Mouse (Mus musculus) adrenal gland, postnatal 10 days (tissue): ENCODE data around the gene Sh3bp1. TPM values are rescaled to one million over a fixed set of nuclear protein-coding genes. Genes with fewer than 3 reads are reported as not detected.

Experiments used
- DNase-seq: peaks from one replicate; pipeline ENCODE4 v3.0.0; 2021; ENCODE audit warnings: mixed read lengths
- long read RNA-seq, 2 experiments: library from polyadenylated mRNA; stranded (forward); transcript quantifications; one replicate each; pipeline ENCODE4 v2.0.0; 2021
- total RNA-seq, 2 experiments: library from RNA; stranded (reverse); gene quantifications; 2 replicates each; pipeline ENCODE4 v1.2.3; 2021

Gene Sh3bp1
- 10 to 100 TPM; 11.7 to 17.1 TPM for total RNA-seq
- long read RNA-seq, experiment 1, partial matches to known transcripts: 0 of 2 reads
- long read RNA-seq, experiment 1, other reads (novel, unspliced or antisense): 2 of 2 reads
- long read RNA-seq, experiment 2, partial matches to known transcripts: 2 of 3 reads
- long read RNA-seq, experiment 2, other reads (novel, unspliced or antisense): 0 of 3 reads

DNA sequence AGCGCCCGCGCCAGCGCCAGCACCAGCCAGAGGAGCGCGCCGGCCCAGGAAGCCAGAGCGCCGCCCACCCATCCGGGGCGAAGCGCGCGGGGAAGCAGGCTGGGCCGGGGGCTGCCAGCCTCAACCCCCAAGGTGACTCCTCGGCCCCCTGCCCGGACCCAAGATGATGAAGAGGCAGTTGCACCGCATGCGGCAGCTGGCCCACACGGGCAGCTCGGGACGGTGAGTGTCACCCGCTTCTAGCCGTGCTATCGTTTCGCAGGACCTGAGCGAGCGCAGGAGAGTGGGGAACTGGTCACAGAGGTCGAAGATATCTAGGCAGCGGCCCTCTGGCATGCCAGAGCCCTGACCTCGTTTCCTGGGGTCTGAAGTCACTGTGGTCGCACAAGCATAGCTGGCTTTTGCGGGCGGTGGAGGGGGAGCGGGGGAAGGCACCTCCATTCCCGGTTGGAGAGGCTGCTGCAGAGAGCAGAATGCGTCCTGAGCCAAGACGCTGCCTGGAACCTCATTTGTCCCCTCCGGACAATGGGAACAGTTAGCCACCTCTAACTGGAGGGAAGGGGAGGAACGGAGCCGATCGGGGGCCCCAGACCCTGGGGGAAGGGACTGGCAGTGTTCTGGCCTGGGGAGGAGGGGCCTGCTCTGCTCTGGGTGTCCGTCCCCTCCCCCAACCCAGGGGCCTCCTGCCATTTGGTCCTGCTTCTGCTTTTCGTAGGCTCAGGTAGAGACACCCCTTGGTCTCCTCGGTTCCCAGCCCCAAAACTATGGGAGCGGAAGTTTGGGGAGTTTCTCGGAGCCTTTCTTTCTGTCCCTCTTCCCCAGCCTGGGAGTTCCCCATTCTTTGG lies at the start of gene Sh3bp1:
TSS of gene Sh3bp1 (plus strand) at position 29 of the 845 bp plus-strand sequence.
- DNase-seq: peak; percentile 80

DNA sequence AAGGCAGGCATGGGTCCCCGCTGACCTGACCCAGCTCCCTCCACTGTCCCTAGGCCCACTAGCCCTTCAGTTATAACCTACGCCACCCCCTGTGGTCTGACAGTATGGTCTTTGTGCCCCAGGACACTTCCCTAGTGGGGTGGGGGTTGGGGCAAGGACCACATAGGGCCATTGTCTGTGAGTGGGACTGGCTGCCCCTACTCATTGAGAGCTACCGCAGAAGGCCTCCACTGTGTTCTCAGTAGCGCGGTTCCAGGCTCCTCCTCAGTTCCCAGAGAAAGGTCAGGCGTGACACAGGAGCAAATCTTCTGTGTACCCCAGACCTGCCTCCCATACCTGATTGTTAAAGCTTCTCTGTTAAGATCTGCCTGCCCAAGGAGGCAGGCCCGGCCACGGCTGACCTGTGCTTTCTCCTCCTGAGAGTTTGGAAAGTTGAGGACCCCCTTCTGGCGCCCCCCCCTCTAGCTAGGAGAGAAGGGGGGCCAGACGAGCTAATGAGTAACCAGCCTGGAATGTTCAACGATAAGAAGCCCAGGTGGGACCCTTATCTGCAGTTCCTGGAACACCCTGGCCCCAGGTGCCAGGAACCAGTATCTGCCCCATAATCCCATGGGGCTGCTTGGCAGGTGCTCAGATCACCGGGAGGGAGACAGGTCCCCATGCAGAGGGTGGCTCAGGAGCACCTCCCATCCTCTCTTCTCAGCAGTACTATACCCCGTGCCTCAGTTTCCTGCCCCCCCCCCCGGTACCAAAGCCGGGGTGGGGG lies 49.3 kb upstream of the Sh3bp1 start:
- peak; percentile 17 for DNase-seq

DNA sequence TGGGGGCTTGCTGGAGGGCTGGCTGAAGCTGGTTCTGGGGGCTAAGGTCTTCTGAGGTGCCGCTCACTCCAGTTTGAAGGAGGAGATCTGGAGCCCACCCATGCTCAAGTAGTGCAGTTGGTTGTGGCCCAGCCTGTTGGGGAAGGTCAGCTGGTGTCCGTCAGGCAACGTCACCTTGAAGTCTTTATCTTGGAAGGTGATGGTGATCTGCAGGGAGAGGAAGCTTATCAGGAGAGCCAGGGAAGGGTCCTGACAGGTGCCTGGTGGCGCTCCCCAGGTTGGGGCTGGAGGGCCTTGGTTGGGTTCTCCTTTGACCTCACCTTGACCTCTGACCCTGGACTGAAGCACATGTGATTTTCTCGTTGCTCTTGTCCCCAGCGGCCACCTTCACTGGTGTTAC lies 48.6 kb upstream of the Sh3bp1 start:
- peak; percentile 35 for DNase-seq

DNA sequence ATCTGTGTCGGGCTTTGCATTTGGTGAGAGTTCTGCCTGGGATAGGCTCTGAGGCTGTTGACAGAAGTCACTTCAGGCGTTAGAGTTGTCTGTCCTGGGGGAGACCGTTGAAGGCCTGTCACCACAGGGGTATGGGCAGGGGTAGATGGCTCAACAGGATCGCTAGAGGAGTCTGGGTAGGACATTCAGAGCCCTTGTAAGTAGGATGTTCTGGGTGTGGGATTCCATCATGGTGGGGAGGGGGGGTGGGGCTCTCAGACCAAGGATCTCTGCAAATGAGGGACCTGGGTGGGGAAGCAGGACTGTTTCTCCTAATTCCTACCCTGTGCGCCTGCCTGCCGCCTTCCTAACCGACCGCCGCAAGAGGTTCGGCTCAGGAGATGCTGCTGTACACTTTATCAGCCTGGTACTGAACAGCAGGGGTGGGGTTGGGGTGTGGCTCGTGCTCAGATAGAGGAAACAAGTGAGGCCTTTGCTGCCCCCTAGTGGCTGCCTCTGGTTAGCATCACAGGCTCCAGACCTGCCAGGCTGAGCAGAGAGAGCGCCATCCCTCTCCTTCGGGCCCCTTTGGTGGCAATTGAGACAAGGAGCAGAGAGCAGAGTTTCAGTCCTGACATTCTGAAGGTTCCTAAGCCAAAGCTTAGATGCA lies 47.9 kb upstream of the Sh3bp1 start:
- DNase-seq: peak; percentile 96

DNA sequence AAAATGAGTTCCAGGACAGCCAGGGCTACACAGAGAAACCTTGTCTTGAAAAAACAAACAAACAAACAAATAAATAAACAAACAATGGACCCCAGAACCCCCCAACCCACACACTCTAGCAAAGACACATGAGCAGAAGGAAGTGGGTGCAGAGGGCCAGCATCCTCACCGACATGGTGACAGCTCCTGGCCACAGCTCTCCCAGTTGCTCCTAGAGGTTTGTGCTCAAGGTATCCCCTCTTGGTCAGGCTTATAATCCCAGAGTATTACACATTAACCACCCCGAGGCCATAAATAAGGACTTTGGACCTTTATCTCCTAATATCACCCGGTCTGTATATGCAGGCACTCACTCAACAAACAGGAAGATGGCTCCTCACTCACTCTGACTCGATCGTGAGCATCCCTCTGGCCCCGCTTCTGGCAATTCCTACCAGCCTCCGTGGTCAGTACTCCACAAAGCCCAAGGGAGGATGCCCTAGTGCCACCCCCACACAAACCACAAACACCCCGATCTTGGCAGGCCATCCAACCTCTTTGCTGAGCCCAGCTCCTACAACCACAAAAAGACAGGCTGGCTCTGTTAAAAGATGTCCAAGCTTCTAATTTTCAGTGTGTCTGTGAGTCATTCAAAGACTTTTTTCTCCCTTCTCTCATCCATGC lies 44.1 kb upstream of the Sh3bp1 start, which contains the start of gene Lgals2:
TSS of gene Lgals2 (minus strand) at position 227 of the 663 bp plus-strand sequence.
- DNase-seq: no peak

DNA sequence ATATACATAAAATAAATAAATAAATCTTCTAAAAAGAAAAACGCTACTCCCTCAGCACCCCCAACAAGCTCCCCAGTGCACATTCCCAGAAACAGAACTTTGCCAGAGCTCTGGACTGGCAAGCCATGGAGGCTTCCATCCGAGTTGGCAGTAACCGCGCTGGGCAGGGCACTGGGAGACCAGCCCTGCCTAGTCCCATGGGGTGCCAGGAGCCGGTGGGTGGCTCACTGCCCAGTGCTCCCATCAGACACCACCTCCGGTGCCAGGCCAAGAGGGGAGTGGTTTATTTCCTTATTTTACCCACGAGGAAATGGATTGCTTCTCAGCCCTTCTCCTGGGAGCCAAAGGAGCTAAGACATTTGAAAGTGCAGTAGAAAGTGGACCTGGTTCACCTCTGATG lies 42.6 kb upstream of the Sh3bp1 start:
- DNase-seq: peak; percentile 78

DNA sequence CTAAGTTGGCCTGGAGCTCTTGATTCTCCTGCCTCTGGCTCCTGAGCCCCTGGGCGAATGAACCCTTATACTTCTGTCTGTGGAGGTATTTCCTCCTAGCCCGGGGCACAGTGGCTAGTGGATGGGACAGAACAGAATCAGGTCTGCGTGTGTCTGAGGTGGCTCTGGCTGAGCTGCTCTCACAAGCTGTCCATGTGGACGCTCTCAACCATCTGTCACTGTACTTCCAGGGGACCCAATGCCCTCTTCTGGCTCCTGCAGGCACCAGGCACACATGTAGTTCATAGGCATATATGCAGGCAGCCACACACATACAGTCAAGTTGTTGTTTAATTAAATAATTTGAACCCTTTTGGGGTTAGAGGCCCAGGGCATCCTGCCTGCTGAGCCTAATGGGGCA lies 40.3 kb upstream of the Sh3bp1 start:
- no peak for DNase-seq

DNA sequence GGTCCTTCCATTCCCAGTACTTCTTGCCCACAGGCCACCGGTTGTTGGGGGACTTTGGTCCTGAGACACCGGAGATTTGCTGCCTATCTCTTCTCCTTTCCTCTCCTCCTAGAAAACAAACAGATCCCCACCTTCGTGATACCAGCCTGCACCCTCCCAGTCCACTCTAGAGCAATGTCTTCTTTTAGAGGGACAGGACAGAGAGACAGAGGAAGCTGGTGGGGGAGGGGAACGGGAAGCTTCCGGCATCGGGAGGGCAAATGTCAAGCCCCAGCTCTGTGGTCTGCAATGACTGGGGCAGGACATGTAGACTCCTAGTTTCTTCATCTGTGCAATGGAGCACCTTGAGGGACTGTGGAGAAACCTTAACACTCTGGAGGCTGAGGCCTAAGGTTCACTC lies 39.9 kb upstream of the Sh3bp1 start:
- DNase-seq: no peak

DNA sequence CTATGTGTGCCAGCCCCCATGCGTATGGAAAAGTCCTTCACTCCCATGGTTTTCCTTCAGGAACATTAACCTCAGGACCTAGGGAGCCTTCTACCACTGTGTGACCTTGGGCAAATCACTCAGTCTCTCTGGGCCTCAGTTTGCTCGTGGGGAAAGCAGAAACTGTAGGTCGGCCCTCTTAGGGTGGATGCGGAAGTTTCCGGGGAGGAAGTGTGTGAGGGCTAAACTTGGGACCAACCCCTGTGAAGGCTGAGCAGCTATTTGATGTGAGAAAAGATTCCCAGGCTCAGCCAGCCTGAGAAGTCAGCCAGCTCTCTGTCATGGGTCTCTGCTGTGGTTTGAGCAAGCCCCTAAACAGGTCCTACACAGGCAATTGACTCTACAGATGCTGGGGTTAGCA lies 37.3 kb upstream of the Sh3bp1 start:
- no peak for DNase-seq

DNA sequence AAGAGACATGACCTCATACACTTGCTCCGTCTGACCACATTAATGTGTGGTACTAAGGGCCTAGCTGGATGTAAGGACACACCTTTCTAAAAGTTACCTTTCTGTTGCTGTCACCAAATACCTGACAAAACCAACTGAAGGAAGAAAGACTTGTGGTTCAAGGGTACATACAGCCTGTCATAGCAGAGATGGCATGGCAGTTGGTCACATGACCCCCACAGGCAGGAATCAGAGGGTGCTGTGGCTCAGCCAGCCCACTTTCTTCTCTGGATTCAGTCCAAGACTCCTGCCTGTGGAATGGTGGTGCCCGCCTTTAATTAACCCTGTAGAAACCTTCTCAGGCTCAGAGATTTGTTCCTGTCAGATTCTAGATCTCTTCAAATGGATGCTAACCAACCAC lies 36.4 kb upstream of the Sh3bp1 start:
- no peak for DNase-seq

DNA sequence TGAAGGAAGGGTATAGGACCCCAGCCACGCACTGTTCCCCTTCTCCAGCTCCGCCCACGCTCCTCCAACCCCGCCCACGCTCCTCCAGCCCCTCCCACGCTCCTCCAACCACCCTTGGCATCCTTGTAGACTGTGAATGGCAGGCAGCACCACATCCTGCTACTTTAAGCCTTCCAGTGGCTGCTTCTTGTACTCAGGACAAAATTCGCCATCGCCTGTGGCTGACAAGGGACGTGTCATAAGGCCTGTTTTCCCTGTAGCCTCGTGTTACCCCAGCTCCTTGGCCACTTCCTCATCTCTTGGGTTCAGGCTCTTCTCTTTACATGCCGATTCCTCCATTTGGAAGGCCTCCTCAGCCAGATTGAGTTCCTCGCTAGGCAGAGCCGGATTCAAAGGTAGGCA lies 35.7 kb upstream of the Sh3bp1 start:
- DNase-seq: no peak

DNA sequence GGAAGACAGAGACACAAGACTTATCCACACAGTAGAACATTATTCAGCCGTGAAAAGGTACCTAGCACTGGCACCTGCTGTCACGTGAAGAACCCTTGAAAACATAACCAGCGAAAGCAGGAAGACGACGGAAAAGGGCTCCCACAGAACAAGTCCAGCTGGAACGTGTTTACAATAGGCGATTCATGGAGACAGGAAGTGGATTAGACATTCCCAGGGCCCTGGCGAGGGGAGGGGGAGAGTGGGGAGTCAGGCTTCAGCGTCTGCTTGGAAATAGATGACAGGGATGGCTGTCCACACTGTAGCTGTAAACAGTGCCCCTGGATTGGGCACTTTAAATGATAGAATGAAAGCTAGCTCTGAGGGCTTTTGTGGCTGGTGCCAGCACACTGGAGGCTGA lies 31.2 kb upstream of the Sh3bp1 start:
- DNase-seq: no peak

DNA sequence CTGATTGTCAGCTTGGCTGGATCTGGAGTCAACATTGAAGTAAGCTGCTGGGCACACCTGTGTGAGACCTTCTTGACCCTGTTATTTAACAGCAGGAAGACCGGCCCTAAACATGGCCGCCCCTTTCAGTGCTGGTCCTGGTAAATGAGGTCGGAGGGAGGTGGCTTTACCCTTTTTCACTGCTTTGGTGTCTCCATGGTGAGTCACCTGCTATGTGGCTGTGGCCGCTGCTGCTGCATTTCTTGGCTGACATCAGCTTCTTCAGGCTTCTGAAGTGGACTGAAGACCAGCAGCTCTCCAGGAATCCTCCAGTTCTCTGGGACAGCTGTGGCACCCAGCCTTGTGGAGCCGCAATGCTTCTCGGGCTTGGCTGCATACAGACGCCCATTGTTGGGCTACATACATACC lies 30.7 kb upstream of the Sh3bp1 start:
- DNase-seq: no peak

DNA sequence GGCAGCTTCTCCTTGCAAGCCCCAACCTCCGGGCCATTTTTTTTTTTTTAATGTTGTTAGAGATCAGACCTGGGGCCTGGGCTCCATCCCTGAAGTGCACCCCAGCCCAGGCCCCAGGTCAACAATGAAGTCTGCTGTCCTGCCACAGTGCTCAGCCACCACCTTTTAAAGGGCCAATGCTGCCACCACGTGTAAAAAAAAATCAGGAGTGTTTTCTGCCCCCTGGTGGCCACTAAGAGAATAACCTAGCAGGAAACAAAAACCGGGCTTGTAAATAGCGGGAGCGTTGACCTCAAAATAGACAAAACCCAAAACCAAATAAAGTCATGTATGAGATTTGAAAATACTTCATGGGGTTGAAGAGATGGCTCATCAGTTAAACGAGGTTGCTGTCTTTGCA lies 29.8 kb upstream of the Sh3bp1 start:
- DNase-seq: peak; percentile 55

DNA sequence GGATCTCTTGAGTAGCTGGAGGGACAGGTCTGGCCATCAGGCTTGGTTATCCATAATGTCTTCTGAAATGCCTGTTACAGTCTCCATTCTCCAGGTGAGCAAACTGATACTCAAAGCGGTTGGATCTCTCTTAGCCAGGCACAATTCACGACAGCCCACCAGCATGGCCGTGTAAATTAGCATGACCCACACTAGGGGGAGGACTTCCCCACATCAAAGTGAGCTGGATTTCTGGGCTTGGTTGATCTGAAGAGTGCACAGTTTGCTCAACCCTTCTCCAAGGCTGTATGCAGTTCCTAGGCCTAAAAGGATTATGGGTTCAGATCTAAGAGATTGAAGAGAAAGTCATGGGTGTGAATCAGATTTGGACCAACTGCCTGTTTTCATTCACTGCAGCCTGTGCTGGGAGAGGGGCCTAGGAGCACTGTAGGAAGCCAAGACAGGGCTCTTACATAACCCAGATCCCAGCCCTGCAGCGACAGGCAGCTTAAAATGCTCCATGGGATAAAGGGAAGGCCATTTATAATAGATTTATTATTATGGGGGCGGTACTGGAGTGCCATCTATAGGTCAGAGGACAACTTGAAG lies 27.5 kb upstream of the Sh3bp1 start:
- no peak for DNase-seq

DNA sequence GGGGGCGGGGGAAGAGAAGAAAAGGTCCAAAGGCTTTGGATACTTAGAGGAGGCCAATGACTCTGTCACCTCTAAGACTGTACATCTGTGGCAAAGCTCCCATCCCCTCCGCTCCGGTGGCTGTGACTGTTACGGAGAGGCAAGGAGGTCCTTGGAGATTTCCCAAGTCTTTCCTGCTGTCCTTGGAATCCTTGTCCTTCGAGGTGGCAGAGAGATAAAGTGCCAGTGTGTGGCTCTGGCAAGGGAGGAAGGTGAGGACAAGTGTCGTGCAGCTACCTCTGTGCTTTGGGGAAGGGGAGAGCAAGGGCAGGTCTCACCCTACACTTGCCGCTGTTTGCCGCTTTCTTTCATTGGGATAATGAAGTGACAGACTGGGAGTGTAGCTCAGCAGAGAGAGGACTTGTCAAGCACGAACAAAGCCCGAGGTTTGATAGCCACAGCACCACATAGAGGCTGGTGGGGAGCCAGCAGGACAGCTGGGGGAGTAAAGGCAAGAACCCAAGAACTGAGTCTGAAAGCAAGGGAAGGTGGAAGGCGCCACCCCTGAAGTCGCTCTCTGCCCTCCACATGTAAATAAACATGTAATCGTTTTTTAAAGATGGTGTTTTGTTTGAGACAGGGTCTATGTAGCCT lies 25.6 kb upstream of the Sh3bp1 start:
- no peak for DNase-seq

DNA sequence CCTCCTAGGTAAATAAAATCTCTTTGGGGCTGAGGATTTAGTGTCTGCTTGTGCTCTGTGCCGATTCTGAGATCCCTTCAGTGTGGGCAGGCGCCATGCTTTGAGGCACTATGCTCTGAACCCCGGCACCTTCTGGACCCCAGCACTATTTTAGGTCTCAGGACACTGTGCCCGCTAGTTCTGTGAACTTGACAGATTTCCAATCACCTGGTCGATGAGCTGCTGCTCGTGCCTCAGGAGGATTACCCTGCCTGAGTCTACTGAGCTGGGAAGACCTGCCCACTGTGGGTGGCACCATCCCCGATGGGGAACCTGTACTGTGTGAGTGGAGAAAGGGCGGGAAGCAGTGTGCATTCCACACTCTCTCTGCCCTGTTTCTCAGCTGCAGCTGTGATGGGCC lies 24.6 kb upstream of the Sh3bp1 start:
- no peak for DNase-seq

DNA sequence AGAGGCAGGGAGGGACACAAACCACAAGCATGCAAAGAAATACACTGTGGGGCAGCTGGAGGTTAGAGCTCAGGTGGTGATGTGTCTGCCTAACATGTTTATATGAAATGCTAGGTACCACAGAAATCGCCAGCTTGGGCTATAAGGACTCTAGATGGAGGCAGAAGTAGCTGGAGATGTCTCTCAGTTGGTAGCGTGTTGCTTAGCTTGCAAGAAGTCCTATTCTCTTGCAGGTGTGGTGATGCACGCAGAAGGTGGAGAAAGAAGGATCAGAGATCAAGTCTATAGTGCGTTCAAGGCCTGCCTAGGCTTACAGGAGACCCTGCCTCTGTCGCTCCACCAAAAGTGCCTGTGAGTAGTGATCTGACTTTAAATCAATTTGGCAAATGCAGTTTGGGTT lies 24.0 kb upstream of the Sh3bp1 start:
- no peak for DNase-seq

DNA sequence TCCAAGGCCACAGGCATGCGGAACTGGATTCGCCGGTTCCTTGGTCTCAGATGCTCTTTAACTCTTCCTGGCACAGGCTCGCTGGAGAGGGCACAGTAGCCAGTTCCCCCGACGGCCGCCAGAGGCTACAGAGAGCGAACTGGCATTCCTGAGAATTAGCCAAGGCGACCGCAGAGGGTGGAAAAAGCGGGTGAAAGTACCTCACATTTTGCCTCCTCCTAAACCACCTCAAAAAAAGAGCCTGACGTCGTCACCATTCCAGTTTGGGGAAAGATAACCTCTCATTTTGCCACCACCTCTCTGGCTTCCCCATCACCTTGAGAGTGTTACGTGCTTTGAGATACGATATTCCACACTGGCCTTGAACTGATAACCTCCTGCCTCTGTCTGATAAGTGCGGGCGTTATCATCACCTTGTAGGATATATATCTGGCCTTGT lies 23.3 kb upstream of the Sh3bp1 start:
- DNase-seq: peak; percentile 86

DNA sequence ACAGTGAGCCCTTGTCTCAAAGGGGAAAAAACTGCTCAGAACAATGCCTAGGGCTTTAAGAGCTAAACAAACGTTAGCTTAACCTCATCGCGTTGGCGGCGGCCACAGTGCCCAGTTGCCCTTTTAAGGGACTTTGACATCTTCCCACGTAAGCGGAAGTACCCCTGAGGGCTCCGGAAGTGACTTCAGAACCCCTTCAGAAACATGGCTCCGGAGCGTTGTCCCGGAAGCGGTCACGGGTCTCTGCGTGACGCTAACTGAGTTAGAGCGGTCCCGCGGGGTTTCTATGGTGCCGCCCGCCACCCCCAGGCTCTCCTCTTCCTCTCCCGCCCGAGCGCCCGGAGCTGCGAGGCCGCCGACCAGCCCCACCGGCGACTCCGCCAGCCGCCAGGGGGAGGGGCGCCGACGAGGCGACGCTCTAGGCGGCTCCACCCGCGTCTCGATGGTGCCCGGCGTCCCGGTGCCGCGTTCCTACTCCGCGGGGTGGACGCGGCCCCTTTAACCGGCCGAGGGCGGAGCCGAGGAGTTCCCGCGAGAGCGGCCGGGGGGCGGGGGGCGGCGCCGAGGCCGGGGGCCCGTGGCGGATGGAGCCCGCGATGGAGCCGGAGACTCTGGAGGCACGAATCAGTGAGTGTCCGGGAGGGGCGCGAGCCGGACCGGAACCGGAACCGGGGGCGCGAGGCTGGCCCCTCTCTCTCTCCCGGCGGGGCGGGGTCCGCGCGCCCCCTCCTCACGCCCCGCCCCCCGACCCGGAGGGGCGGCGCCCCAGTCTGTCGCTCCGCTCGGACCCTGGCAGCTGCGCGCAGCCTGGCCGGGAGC lies 22.4 kb upstream of the Sh3bp1 start, which contains the start of gene Gga1:
TSS of gene Gga1 (plus strand) at position 200 of the 819 bp plus-strand sequence.
- peak; percentile 95 for DNase-seq
